Mouse (Mus musculus) MEL (cell line): ENCODE data around the gene Gm20388.

Experiments used
- BHLHE40 ChIP-seq: IDR thresholded peaks from 2 replicates; pipeline ENCODE4 v1.6.1; 2012; ENCODE audit warnings: low read depth, mild to moderate bottlenecking, inconsistent platforms, low read length, improper control_type of control experiment, borderline replicate concordance
- CHD2 ChIP-seq: IDR thresholded peaks from 2 replicates; pipeline ENCODE4 v1.6.1; 2011; ENCODE audit warnings: low read length, improper control_type of control experiment
- CTCF ChIP-seq, 3 experiments: IDR thresholded peaks in 2 of 3; conservative IDR thresholded peaks in 1 of 3; 2 replicates each; pipeline ENCODE4 v1.5.1; 2011 to 2012; ENCODE audit warnings: low read length in 3 of 3, low read depth in 2 of 3, mild to moderate bottlenecking in 2 of 3, improper control_type of control experiment in 1 of 3, inconsistent platforms in 1 of 3, mixed read lengths in 1 of 3, moderate library complexity in 1 of 3; ENCODE audit not compliant: control insufficient read depth in 1 of 3, insufficient read depth in 1 of 3, poor library complexity in 1 of 3, severe bottlenecking in 1 of 3
- ETS1 ChIP-seq: IDR thresholded peaks from 2 replicates; pipeline ENCODE4 v1.6.1; 2012; ENCODE audit warnings: low read depth, mild to moderate bottlenecking, inconsistent platforms, low read length, improper control_type of control experiment, moderate library complexity
- MAFK ChIP-seq: IDR thresholded peaks from 2 replicates; pipeline ENCODE4 v1.6.1; 2011; ENCODE audit warnings: low read depth, mild to moderate bottlenecking, low read length, improper control_type of control experiment, borderline replicate concordance
- MAX ChIP-seq: IDR thresholded peaks from 2 replicates; pipeline ENCODE4 v1.6.1; 2011; ENCODE audit warnings: low read length, improper control_type of control experiment
- MYC ChIP-seq: IDR thresholded peaks from 2 replicates; pipeline ENCODE4 v1.6.1; 2011; ENCODE audit warnings: low read depth, mild to moderate bottlenecking, low read length, improper control_type of control experiment, moderate library complexity
- POLR2A ChIP-seq, 2 experiments: IDR thresholded peaks; 2 replicates each; pipeline ENCODE4 v1.6.1; 2011 to 2012; ENCODE audit warnings: low read length in 2 of 2, mild to moderate bottlenecking in 2 of 2, control low read depth in 1 of 2, improper control_type of control experiment in 1 of 2, low read depth in 1 of 2, moderate library complexity in 1 of 2; ENCODE audit not compliant: control insufficient read depth in 1 of 2, insufficient read depth in 1 of 2, poor library complexity in 1 of 2
- POLR2AphosphoS5 ChIP-seq: IDR thresholded peaks from 2 replicates; pipeline ENCODE4 v1.6.1; 2012; ENCODE audit warnings: low read depth, borderline replicate concordance, mild to moderate bottlenecking, inconsistent platforms, low read length, moderate library complexity, mixed read lengths

GRCm38 (mm10) chr8:120083261-120083660 lies 172.6 kb downstream of the Gm20388 start:
- no peak for TF ChIP-seq POLR2A (IDR thresholded peaks at IDR 0.05; ENCODE audit: control insufficient read depth in 1 of 2, insufficient read depth in 1 of 2, low read depth in 1 of 2, low read length in 2 of 2, poor library complexity in 1 of 2)
- TF ChIP-seq MAFK = no peak
- no peak for TF ChIP-seq POLR2AphosphoS5
- no peak for TF ChIP-seq CTCF (IDR thresholded peaks at IDR 0.05 in 2 of 3, conservative IDR thresholded peaks at IDR 0.05 in 1 of 3; ENCODE audit: control insufficient read depth in 1 of 3, insufficient read depth in 1 of 3, low read depth in 2 of 3, low read length in 3 of 3, poor library complexity in 1 of 3, severe bottlenecking in 1 of 3)
- TF ChIP-seq MYC = no peak
- TF ChIP-seq CHD2 = no peak
- TF ChIP-seq BHLHE40 = no peak
- TF ChIP-seq MAX = no peak
- TF ChIP-seq ETS1 = no peak
